Mouse (Mus musculus): ENCODE data around the gene Serpina5.

Gene Serpina5

GRCm38 (mm10) chr12:104131041-104131440 is 30.1 kb downstream of the Serpina5 start:
- peak in 1 of 2 experiments; percentile 9 for DNase-seq

GRCm38 (mm10) chr12:104138216-104138615 is 37.3 kb downstream of the Serpina5 start:
- DNase-seq: no peak

GRCm38 (mm10) chr12:104140543-104141103 is 39.7 kb downstream of the Serpina5 start:
- no peak for DNase-seq

- no peak for DNase-seq
These were observed 40.6 kb downstream of the Serpina5 start for GRCm38 (mm10) chr12:104141506-104141905.

GRCm38 (mm10) chr12:104142427-104142826 is 41.5 kb downstream of the Serpina5 start:
- DNase-seq: no peak

- DNase-seq: no peak
These were observed 42.4 kb downstream of the Serpina5 start for GRCm38 (mm10) chr12:104143286-104143685.

- no peak for DNase-seq
These were observed 44.7 kb downstream of the Serpina5 start for GRCm38 (mm10) chr12:104145571-104145970.

- peak in 1 of 2 experiments; percentile 11 for DNase-seq
These were observed 51.1 kb downstream of the Serpina5 start for GRCm38 (mm10) chr12:104151989-104152388.

- peak in 1 of 2 experiments; percentile 6 for DNase-seq
These were observed 52.2 kb downstream of the Serpina5 start for GRCm38 (mm10) chr12:104153041-104153645.

GRCm38 (mm10) chr12:104153656-104154055 is 52.7 kb downstream of the Serpina5 start, which contains the start of gene Serpina3c:
Gene Serpina3c, minus strand, starts transcription at chr12:104153870.
- peak in 1 of 2 experiments; percentile 3 for DNase-seq
